8 mouse cellular contexts compared by ENCODE assay signal in genomic region chr5:34188856-34189255, GRCm38 (mm10). TPM values are rescaled to one million over a fixed set of nuclear protein-coding genes. Genes with fewer than 3 reads are reported as not detected.
DNase-seq lines count a peak whose midpoint lies in the region; ATAC-seq and TF ChIP-seq lines count a peak whose summit lies in the region.

No protein-coding gene starts in this region.

- H3K36me3 ChIP-seq in heart, embryonic 10.5 days, result no peaks in the 10 kb centered on the region; the same call in 1 of the 2 replicates
- no peaks in the 10 kb centered on the region for H3K36me3 ChIP-seq in testis, adult 2 months (ENCODE audit: control insufficient read depth, insufficient read depth, low read length)
- peaks cover 20% of the 10 kb centered on the region; the same call in 1 of the 2 replicates for H3K36me3 ChIP-seq in limb, embryonic 14.5 days (ENCODE audit: control insufficient read depth, insufficient read depth, low read length)
- H3K36me3 ChIP-seq in stomach, embryonic 15.5 days, result no peaks in the 10 kb centered on the region

- no peak overlapping the region for H3K9ac ChIP-seq in limb, embryonic 14.5 days (ENCODE audit: low read depth, low read length, severe bottlenecking)
- 0 out of 2 replicates have a peak overlapping the region, but pooled peaks have one; percentile 16 for H3K9ac ChIP-seq in stomach, embryonic 15.5 days

- no peaks in the 10 kb centered on the region for H3K9me3 ChIP-seq in heart, embryonic 10.5 days
- H3K9me3 ChIP-seq in limb, embryonic 14.5 days (ENCODE audit: control insufficient read depth, low read length), result no peaks in the 10 kb centered on the region
- no peaks in the 10 kb centered on the region for H3K9me3 ChIP-seq in stomach, embryonic 15.5 days

- no peak for DNase-seq in heart, embryonic 10.5 days (ENCODE audit: low spot score)
- no peak for DNase-seq in heart, postnatal 25 days (ENCODE audit: low spot score)
- DNase-seq in testis, postnatal 14 days (ENCODE audit: low spot score), result no peak
- no peak for DNase-seq in limb, embryonic 14.5 days (ENCODE audit: low spot score)
- DNase-seq in layer of hippocampus, adult 9-10 months (ENCODE audit: low spot score), result no peak

- H3K4me2 ChIP-seq in limb, embryonic 14.5 days (replicated peaks; ENCODE audit: low read depth, low read length, severe bottlenecking), result peak overlapping the region; percentile 68
- H3K4me2 ChIP-seq in stomach, embryonic 15.5 days, result peak overlapping the region; percentile 67

- TF ChIP-seq CTCF in testis, adult 2 months (IDR thresholded peaks at IDR 0.05; ENCODE audit: control insufficient read depth, insufficient read depth, insufficient replicate concordance, low read depth, low read length), result no peak

- no peak for TF ChIP-seq POLR2A in testis, adult 2 months (IDR thresholded peaks at IDR 0.05; ENCODE audit: control insufficient read depth, low read depth, low read length)
- TF ChIP-seq POLR2A in limb, embryonic 14.5 days (IDR thresholded peaks at IDR 0.05; ENCODE audit: borderline replicate concordance, extremely low read depth, insufficient read depth, insufficient read length), result no peak

- 77% methylated on average over 2 of the region's 2 CpGs for WGBS in heart, embryonic 10.5 days
- 63% methylated on average over 2 of the region's 2 CpGs for WGBS in limb, embryonic 14.5 days
- WGBS in stomach, embryonic 15.5 days, result 50% methylated on average over 2 of the region's 2 CpGs

- peaks cover 7% of the 10 kb centered on the region; the same call in 1 of the 2 replicates for H3K27me3 ChIP-seq in heart, embryonic 10.5 days (ENCODE audit: insufficient read depth, poor library complexity, severe bottlenecking)
- H3K27me3 ChIP-seq in testis, adult 2 months (ENCODE audit: control insufficient read depth, insufficient read depth, low read length), result no peaks in the 10 kb centered on the region
- no peaks in the 10 kb centered on the region for H3K27me3 ChIP-seq in limb, embryonic 14.5 days (ENCODE audit: control insufficient read depth, insufficient read depth, low read length)
- H3K27me3 ChIP-seq in stomach, embryonic 15.5 days (replicated peaks), result no peaks in the 10 kb centered on the region

- ATAC-seq in limb, embryonic 14.5 days (ENCODE audit: low FRiP score, low read depth), result no peak
- no peak for ATAC-seq in stomach, embryonic 15.5 days (ENCODE audit: insufficient read depth, low FRiP score, low read depth)
- ATAC-seq in megakaryocyte progenitor cell, adult 5-6 weeks (replicated peaks; ENCODE audit: poor library complexity), result no peak

- H3K27ac ChIP-seq in heart, embryonic 10.5 days, result no peak overlapping the region; the same call in 1 of the 2 replicates
- H3K27ac ChIP-seq in testis, adult 2 months (ENCODE audit: control insufficient read depth, insufficient read depth, low read depth, low read length), result peak overlapping the region; percentile 42
- no peak overlapping the region for H3K27ac ChIP-seq in limb, embryonic 14.5 days (replicated peaks; ENCODE audit: low read depth, low read length)
- no peak overlapping the region for H3K27ac ChIP-seq in stomach, embryonic 15.5 days

- intact Hi-C loops in heart, postnatal 25 days (cut with DNase I), result loop anchor here (2.0 kb wide), 1 partner anchor 18 kb away; no protein-coding TSS in a partner anchor

- peaks cover 57% of the 10 kb centered on the region for H3K4me1 ChIP-seq in heart, embryonic 10.5 days
- H3K4me1 ChIP-seq in testis, adult 2 months (ENCODE audit: control insufficient read depth, insufficient read depth, low read length), result peaks cover 26% of the 10 kb centered on the region
- H3K4me1 ChIP-seq in limb, embryonic 14.5 days (ENCODE audit: control insufficient read depth, insufficient read depth, low read length), result peaks cover 22% of the 10 kb centered on the region
- peaks cover 39% of the 10 kb centered on the region for H3K4me1 ChIP-seq in stomach, embryonic 15.5 days

- H3K4me3 ChIP-seq in heart, embryonic 10.5 days, result peak overlapping the region; percentile 86; the same call in 1 of the 2 replicates
- peak overlapping the region; percentile 92 for H3K4me3 ChIP-seq in testis, adult 2 months (ENCODE audit: control insufficient read depth, low read depth, low read length)
- H3K4me3 ChIP-seq in limb, embryonic 14.5 days (replicated peaks; ENCODE audit: low read length), result 0 out of 2 replicates have a peak overlapping the region, but pooled peaks have one; percentile 96
- no peak overlapping the region; the same call in 1 of the 2 replicates for H3K4me3 ChIP-seq in stomach, embryonic 15.5 days (replicated peaks)

RNA-seq across cellular contexts. Expression of gene Mxd4, which starts 1.3 kb away (rescaled TPM):
- polyA plus RNA-seq in heart, embryonic 10.5 days (2016; fragmentation: Nextera tagmentation; extraction: Ambion mirVana), result 21.6 and 22.5 TPM in 2 replicates
- 10 to 100 TPM; 72.6 to 89.1 TPM for total RNA-seq in heart, postnatal 25 days (2021)
- 137 and 141 TPM in 2 replicates for polyA plus RNA-seq in testis, adult 2 months (2012; rRNA removed)
- polyA plus RNA-seq in limb, embryonic 14.5 days (2012; rRNA removed), result 89.7 and 125 TPM in 2 replicates
- polyA plus RNA-seq in limb, embryonic 14.5 days (2014; fragmentation: Nextera tagmentation; extraction: Ambion mirVana), result 46.6 and 52.2 TPM in 2 replicates
- polyA plus RNA-seq in stomach, embryonic 15.5 days (2015; fragmentation: Nextera tagmentation; extraction: Ambion mirVana), result 28.7 and 34.7 TPM in 2 replicates
- total RNA-seq in megakaryocyte progenitor cell, adult 5-6 weeks (2015), result 14.7 and 17.4 TPM in 2 replicates
- total RNA-seq in megakaryocyte progenitor cell, adult 5-6 weeks (2017), result 20.1 and 21.0 TPM in 2 replicates

RNA-seq across cellular contexts. Expression of gene Haus3, which starts 19.5 kb away (rescaled TPM):
- 32.8 and 43.0 TPM in 2 replicates for polyA plus RNA-seq in heart, embryonic 10.5 days (2016; fragmentation: Nextera tagmentation; extraction: Ambion mirVana)
- total RNA-seq in heart, postnatal 25 days (2021), result 1 to 10 TPM; 3.4 to 3.9 TPM
- polyA plus RNA-seq in testis, adult 2 months (2012; rRNA removed), result 1.5 and 2.3 TPM in 2 replicates
- 8.0 and 12.4 TPM in 2 replicates for polyA plus RNA-seq in limb, embryonic 14.5 days (2012; rRNA removed)
- polyA plus RNA-seq in limb, embryonic 14.5 days (2014; fragmentation: Nextera tagmentation; extraction: Ambion mirVana), result 24.5 and 25.5 TPM in 2 replicates
- 33.7 and 35.9 TPM in 2 replicates for polyA plus RNA-seq in stomach, embryonic 15.5 days (2015; fragmentation: Nextera tagmentation; extraction: Ambion mirVana)
- total RNA-seq in megakaryocyte progenitor cell, adult 5-6 weeks (2015), result 90.0 and 96.2 TPM in 2 replicates
- 108 and 158 TPM in 2 replicates for total RNA-seq in megakaryocyte progenitor cell, adult 5-6 weeks (2017)

RNA-seq across cellular contexts. Expression of gene Poln, which starts 19.6 kb away (rescaled TPM):
- 0.23 and 0.64 TPM in 2 replicates for polyA plus RNA-seq in heart, embryonic 10.5 days (2016; fragmentation: Nextera tagmentation; extraction: Ambion mirVana)
- 1 to 10 TPM; 3.3 to 3.4 TPM for total RNA-seq in heart, postnatal 25 days (2021)
- polyA plus RNA-seq in testis, adult 2 months (2012; rRNA removed), result 18.6 and 20.9 TPM in 2 replicates
- 0.79 and 1.7 TPM in 2 replicates for polyA plus RNA-seq in limb, embryonic 14.5 days (2012; rRNA removed)
- 0.97 and 1.3 TPM in 2 replicates for polyA plus RNA-seq in limb, embryonic 14.5 days (2014; fragmentation: Nextera tagmentation; extraction: Ambion mirVana)
- polyA plus RNA-seq in stomach, embryonic 15.5 days (2015; fragmentation: Nextera tagmentation; extraction: Ambion mirVana), result 0.81 and 0.92 TPM in 2 replicates
- total RNA-seq in megakaryocyte progenitor cell, adult 5-6 weeks (2015), result 1.7 and 2.1 TPM in 2 replicates
- total RNA-seq in megakaryocyte progenitor cell, adult 5-6 weeks (2017), result 1.2 and 2.5 TPM in 2 replicates
